Mouse (Mus musculus) midbrain, postnatal 0 days (tissue): ENCODE measurements at regions not wholly inside any gene's neighbourhood (a gene's known extent, or its start where the extent isn't known, plus 50 kb on each side); places are given as distances from the start of the nearest gene placed in this dataset.

Source experiments
- ATAC-seq: fragments of 200-750 bp; cut with Nextera tagmentation; 2 replicates; pipeline ENCODE4 v1.8.0; 2017; ENCODE audit warnings: moderate number of reproducible peaks, mild to moderate bottlenecking, moderate TSS enrichment, moderate library complexity; ENCODE audit not compliant: low FRiP score
- DNase-seq: peaks from one replicate; pipeline ENCODE4 v3.0.0-alpha.2; 2015; ENCODE audit warnings: low spot score
- H3K27ac ChIP-seq: fragments of 300-500 bp; sonication (generic); 2 replicates; pipeline ENCODE4 v1.5.1; 2014; ENCODE audit warnings: low read depth, mild to moderate bottlenecking, low read length, mixed read lengths
- H3K27me3 ChIP-seq: fragments of 300-500 bp; sonication (generic); 2 replicates; pipeline ENCODE4 v1.6.1; 2014; ENCODE audit warnings: low read length, control low read depth, mixed read lengths; ENCODE audit not compliant: insufficient read depth
- H3K36me3 ChIP-seq: fragments of 300-500 bp; sonication (generic); 2 replicates; pipeline ENCODE4 v1.6.1; 2014; ENCODE audit warnings: low read length, control low read depth, mixed read lengths; ENCODE audit not compliant: insufficient read depth
- H3K4me1 ChIP-seq: fragments of 300-500 bp; sonication (generic); 2 replicates; pipeline ENCODE4 v1.6.1; 2014; ENCODE audit warnings: mild to moderate bottlenecking, control low read depth, antibody characterized with exemption, low read length, mixed read lengths; ENCODE audit not compliant: insufficient read depth
- H3K4me2 ChIP-seq: fragments of 300-500 bp; sonication (generic); 2 replicates; pipeline ENCODE4 v1.6.1; 2014; ENCODE audit warnings: low read depth, mild to moderate bottlenecking, low read length, mixed read lengths; ENCODE audit not compliant: poor library complexity, severe bottlenecking
- H3K4me3 ChIP-seq: fragments of 300-500 bp; sonication (generic); 2 replicates; pipeline ENCODE4 v1.5.1; 2014; ENCODE audit warnings: low read depth, mild to moderate bottlenecking, low read length, moderate library complexity
- H3K9ac ChIP-seq: fragments of 300-500 bp; sonication (generic); replicated peaks from 2 replicates; pipeline ENCODE4 v1.6.1; 2014; ENCODE audit warnings: mild to moderate bottlenecking, low read length, moderate library complexity, mixed read lengths; ENCODE audit not compliant: poor library complexity, severe bottlenecking
- H3K9me3 ChIP-seq: fragments of 300-500 bp; sonication (generic); 2 replicates; pipeline ENCODE4 v1.6.1; 2016; ENCODE audit warnings: low read length, control low read depth
- CTCF ChIP-seq: IDR thresholded peaks from 2 replicates; pipeline ENCODE4 v1.5.1; 2016; ENCODE audit warnings: antibody characterized with exemption, mild to moderate bottlenecking
- whole genome bisulfite sequencing: fragments of 180-500 bp; shearing (Covaris S2); extraction: QIAGEN DNeasy Blood & Tissue Kit; methylation state at CpG from one replicate; pipeline ENCODE4 v1.1.7; 2014; 5-methylcytosine and 5-hydroxymethylcytosine counted together

GRCm38 (mm10) chr1:30061242-30061641, 812.5 kb downstream of the Phf3 start:
- Histone ChIP-seq H3K4me1 (no peaks in the 10 kb centered on the region), H3K27ac (no peak overlapping the region), H3K4me2 (no peak overlapping the region), H3K36me3 (no peaks in the 10 kb centered on the region), H3K9ac (no peak overlapping the region), H3K4me3 (no peak overlapping the region), H3K27me3 (no peaks in the 10 kb centered on the region), H3K9me3 (no peaks in the 10 kb centered on the region)
- DNase-seq (no peak), ATAC-seq (no peak)
- no peak for TF ChIP-seq CTCF
- 64% methylated on average over 2 of the region's 2 CpGs for WGBS

- no peaks in the 10 kb centered on the region for H3K36me3 ChIP-seq
- H3K9ac ChIP-seq: no peak overlapping the region
- H3K4me3 ChIP-seq: no peak overlapping the region
- no peaks in the 10 kb centered on the region for H3K27me3 ChIP-seq
- DNase-seq: peak; percentile 75
- no peaks in the 10 kb centered on the region for H3K9me3 ChIP-seq
- no peak for ATAC-seq
- no peak overlapping the region for H3K4me2 ChIP-seq
- no peaks in the 10 kb centered on the region for H3K4me1 ChIP-seq
- H3K27ac ChIP-seq: no peak overlapping the region
- WGBS: 8% methylated on average over 1 of the region's 1 CpGs
- no peak for TF ChIP-seq CTCF
Measured at GRCm38 (mm10) chr1:30060806-30061205, 812.9 kb downstream of the Phf3 start.

- Histone ChIP-seq H3K27me3 (no peaks in the 10 kb centered on the region), H3K36me3 (no peaks in the 10 kb centered on the region), H3K9me3 (no peaks in the 10 kb centered on the region), H3K4me1 (no peaks in the 10 kb centered on the region), H3K4me3 (no peak overlapping the region), H3K27ac (no peak overlapping the region), H3K9ac (no peak overlapping the region), H3K4me2 (no peak overlapping the region)
- TF ChIP-seq CTCF: no peak
- ATAC-seq: no peak
- peak; percentile 29 for DNase-seq
Measured at GRCm38 (mm10) chr1:30017596-30017995, 856.1 kb downstream of the Phf3 start.

- no peak for DNase-seq
- no peaks in the 10 kb centered on the region for H3K4me1 ChIP-seq
- H3K4me2 ChIP-seq: no peak overlapping the region
- ATAC-seq: no peak
- no peaks in the 10 kb centered on the region for H3K36me3 ChIP-seq
- no peak overlapping the region for H3K4me3 ChIP-seq
- no peaks in the 10 kb centered on the region for H3K9me3 ChIP-seq
- no peak for TF ChIP-seq CTCF
- no peaks in the 10 kb centered on the region for H3K27me3 ChIP-seq
- H3K9ac ChIP-seq: no peak overlapping the region
- no peak overlapping the region for H3K27ac ChIP-seq
- WGBS: 11% methylated on average over 1 of the region's 1 CpGs
Measured at GRCm38 (mm10) chr1:30008757-30009340, 864.9 kb downstream of the Phf3 start.
